Mouse (Mus musculus) G1E (cell line): ENCODE results near the gene Ift52. TPM values are rescaled to one million over a fixed set of nuclear protein-coding genes. Genes with fewer than 3 reads are reported as not detected.

Experiments used
- ATAC-seq: 2 replicates; pipeline ENCODE4 v1.8.0; 2016; ENCODE audit warnings: mild to moderate bottlenecking; ENCODE audit not compliant: insufficient number of reproducible peaks, poor library complexity, low FRiP score, severe bottlenecking; ENCODE audit errors: extremely low read depth
- DNase-seq: peaks from one replicate; pipeline ENCODE4 v3.0.0; 2012; ENCODE audit warnings: low spot score
- H3K27me3 ChIP-seq: 2 replicates; pipeline ENCODE4 v1.6.1; 2012; ENCODE audit warnings: mild to moderate bottlenecking, low read length, inconsistent platforms; ENCODE audit not compliant: insufficient read depth
- H3K36me3 ChIP-seq: replicated peaks from 2 replicates; pipeline ENCODE3; 2012; ENCODE audit warnings: mild to moderate bottlenecking, inconsistent platforms
- H3K4me1 ChIP-seq: 2 replicates; pipeline ENCODE4 v1.6.1; 2012; ENCODE audit warnings: low read depth, low read length, inconsistent platforms, mixed read lengths; ENCODE audit not compliant: insufficient read depth
- H3K4me3 ChIP-seq: 2 replicates; pipeline ENCODE4 v1.5.1; 2012; ENCODE audit warnings: low read depth, mild to moderate bottlenecking, inconsistent platforms, low read length, moderate library complexity, mixed read lengths
- H3K9me3 ChIP-seq: replicated peaks from 2 replicates; pipeline ENCODE4 v1.6.1; 2012; ENCODE audit warnings: inconsistent platforms
- CTCF ChIP-seq: IDR thresholded peaks from 2 replicates; pipeline ENCODE4 v1.5.1; 2012; ENCODE audit warnings: low read depth, low read length, inconsistent platforms, mixed read lengths
- GATA1 ChIP-seq: IDR thresholded peaks from 2 replicates; pipeline ENCODE4 v1.6.1; 2012; ENCODE audit warnings: borderline replicate concordance, low read length, inconsistent platforms, mixed read lengths
- GATA2 ChIP-seq: IDR thresholded peaks from 2 replicates; pipeline ENCODE4 v1.6.1; 2012; ENCODE audit warnings: low read depth, low read length, inconsistent platforms, borderline replicate concordance
- POLR2AphosphoS5 ChIP-seq: IDR thresholded peaks from 2 replicates; pipeline ENCODE4 v1.6.1; 2012; ENCODE audit warnings: low read depth, low read length, inconsistent platforms; ENCODE audit not compliant: insufficient replicate concordance
- TAL1 ChIP-seq: conservative IDR thresholded peaks from 2 replicates; pipeline ENCODE4 v1.6.1; 2012; ENCODE audit warnings: low read depth, low read length, inconsistent platforms, mixed read lengths
- polyA plus RNA-seq: library from polyadenylated mRNA; stranded (reverse); fragments of >175 nt; gene quantifications from 2 replicates; pipeline ENCODE4 v1.2.3, GENCODE M21; 2012
- total RNA-seq, 2 experiments: library from RNA; stranded (forward) in 1 of 2; stranded (reverse) in 1 of 2; fragments of 200-1000 nt in 1 of 2; fragments of >200 nt in 1 of 2; fragmentation: Nextera tagmentation in 1 of 2; gene quantifications; 2 replicates each; pipeline ENCODE4 v1.2.3; 2014 to 2017

The Ift52 gene
- total and polyA plus RNA-seq, 3 experiments, result 6.4 to 40.9 (median 27.8) TPM

GRCm38 (mm10) chr2:162988235-162988634, 28.9 kb upstream of the Ift52 start:
- H3K4me3 ChIP-seq, result no peak overlapping the region
- peaks cover 32% of the 10 kb centered on the region for H3K27me3 ChIP-seq
- no peak for TF ChIP-seq TAL1
- no peak for TF ChIP-seq CTCF
- TF ChIP-seq GATA2, result no peak
- TF ChIP-seq GATA1, result no peak
- no peak for TF ChIP-seq POLR2AphosphoS5
- no peaks in the 10 kb centered on the region for H3K9me3 ChIP-seq
- ATAC-seq (no peak), DNase-seq (no peak)
- no peaks in the 10 kb centered on the region for H3K4me1 ChIP-seq
- no peaks in the 10 kb centered on the region for H3K36me3 ChIP-seq

GRCm38 (mm10) chr2:162991394-162992083, 25.6 kb upstream of the Ift52 start:
- H3K27me3 ChIP-seq, result peaks cover 27% of the 10 kb centered on the region
- DNase-seq (no peak), ATAC-seq (no peak)
- no peaks in the 10 kb centered on the region for H3K4me1 ChIP-seq
- H3K36me3 ChIP-seq, result no peaks in the 10 kb centered on the region
- H3K4me3 ChIP-seq, result no peak overlapping the region
- H3K9me3 ChIP-seq, result no peaks in the 10 kb centered on the region
- TF ChIP-seq GATA2, result no peak
- no peak for TF ChIP-seq TAL1
- TF ChIP-seq GATA1, result no peak
- no peak for TF ChIP-seq CTCF
- no peak for TF ChIP-seq POLR2AphosphoS5

- TF ChIP-seq TAL1, result no peak
- no peak for TF ChIP-seq GATA1
- TF ChIP-seq GATA2, result no peak
- no peak for TF ChIP-seq CTCF
- no peak for TF ChIP-seq POLR2AphosphoS5
- ATAC-seq, result no peak
- H3K27me3 ChIP-seq, result peaks cover 21% of the 10 kb centered on the region
These were observed 25.1 kb upstream of the Ift52 start for GRCm38 (mm10) chr2:162992084-162992437.

GRCm38 (mm10) chr2:162993881-162994616, 23.1 kb upstream of the Ift52 start:
- DNase-seq (no peak), ATAC-seq (no peak)
- H3K36me3 ChIP-seq, result no peaks in the 10 kb centered on the region
- H3K4me3 ChIP-seq, result no peak overlapping the region
- H3K4me1 ChIP-seq, result peaks cover 4% of the 10 kb centered on the region
- H3K27me3 ChIP-seq, result peaks cover 19% of the 10 kb centered on the region; the same call in 1 of the 2 replicates
- TF ChIP-seq CTCF (no peak), GATA2 (no peak), GATA1 (no peak), POLR2AphosphoS5 (no peak), TAL1 (no peak)
- H3K9me3 ChIP-seq, result no peaks in the 10 kb centered on the region

More at GRCm38 (mm10) chr2:162992084-162992437, 25.1 kb upstream of the Ift52 start:
- H3K4me1 ChIP-seq, result no peaks in the 10 kb centered on the region
- no peaks in the 10 kb centered on the region for H3K36me3 ChIP-seq
- no peak overlapping the region for H3K4me3 ChIP-seq
- no peaks in the 10 kb centered on the region for H3K9me3 ChIP-seq
- no peak for DNase-seq

GRCm38 (mm10) chr2:162998528-162999230, 18.5 kb upstream of the Ift52 start:
- TF ChIP-seq POLR2AphosphoS5 (no peak), GATA1 (no peak), GATA2 (no peak), CTCF (peak; percentile 85), TAL1 (no peak)
- H3K27me3 ChIP-seq, result peaks cover 18% of the 10 kb centered on the region
- H3K9me3 ChIP-seq, result no peaks in the 10 kb centered on the region
- DNase-seq (peak; percentile 14), ATAC-seq (0 out of 2 replicates have a peak, but pooled peaks have one; percentile 57)
- peaks cover 6% of the 10 kb centered on the region for H3K4me1 ChIP-seq
- no peaks in the 10 kb centered on the region for H3K36me3 ChIP-seq
- no peak overlapping the region for H3K4me3 ChIP-seq

GRCm38 (mm10) chr2:162999744-163000143, 17.4 kb upstream of the Ift52 start:
- no peaks in the 10 kb centered on the region for H3K36me3 ChIP-seq
- DNase-seq (no peak), ATAC-seq (peak; percentile 51; the same call in 1 of the 2 replicates)
- peaks cover 6% of the 10 kb centered on the region for H3K4me1 ChIP-seq
- no peaks in the 10 kb centered on the region for H3K9me3 ChIP-seq
- no peak for TF ChIP-seq GATA2
- TF ChIP-seq TAL1, result no peak
- peak; percentile 35; the same call in 1 of the 2 replicates for TF ChIP-seq CTCF
- no peak for TF ChIP-seq GATA1
- no peak for TF ChIP-seq POLR2AphosphoS5
- H3K27me3 ChIP-seq, result peaks cover 16% of the 10 kb centered on the region
- no peak overlapping the region for H3K4me3 ChIP-seq
